Comparison of ENCODE assay signal across 8 mouse cellular contexts in the genomic region with DNA sequence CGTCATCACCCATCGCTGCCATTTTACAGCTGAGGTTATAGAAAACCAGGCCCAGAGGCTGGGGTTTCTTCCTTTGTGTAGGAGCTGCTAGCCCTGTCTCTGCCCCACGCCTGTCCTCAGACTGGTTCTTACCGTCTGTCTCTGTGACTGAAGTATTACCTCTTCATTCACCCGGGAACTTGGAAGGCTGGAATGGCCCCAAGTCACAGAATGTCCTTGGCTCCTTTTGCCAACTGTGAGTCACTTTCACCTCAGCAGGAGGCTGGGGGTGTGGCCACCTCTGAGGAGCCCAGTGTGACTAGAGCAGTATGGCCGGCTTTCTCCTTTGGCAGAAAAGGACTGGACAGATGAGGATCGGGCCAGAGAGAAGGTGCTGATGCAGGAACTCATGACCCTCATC. TPM values are rescaled to one million over a fixed set of nuclear protein-coding genes. Genes with fewer than 3 reads are reported as not detected.
A peak's percentile ranks its signal among the peaks of the same experiment; 100 is the strongest.
DNase-seq lines count a peak whose midpoint lies in the region; ATAC-seq and TF ChIP-seq lines count a peak whose summit lies in the region.

No protein-coding gene starts in this region.

- H3ac ChIP-seq in myocyte (ENCODE audit: control insufficient read depth, insufficient read length), result no peak overlapping the region

- peak; percentile 87 to 92 for DNase-seq in heart, adult 18-20 months
- peak; percentile 76 for DNase-seq in heart, postnatal 0 days (ENCODE audit: low spot score)
- DNase-seq in spleen, postnatal 4 days (ENCODE audit: low spot score in 2 of 2), result no peak
- DNase-seq in forebrain, embryonic 10.5 days (ENCODE audit: extremely low spot score, low spot score), result no peak

- peaks cover 58% of the 10 kb centered on the region for H3K36me3 ChIP-seq in heart, embryonic 11.5 days (ENCODE audit: control insufficient read depth, insufficient read depth, low read length)
- H3K36me3 ChIP-seq in heart, postnatal 0 days (replicated peaks; ENCODE audit: control insufficient read depth, insufficient read depth, low read length), result peaks cover 73% of the 10 kb centered on the region
- peaks cover 39% of the 10 kb centered on the region for H3K36me3 ChIP-seq in myocyte (ENCODE audit: control insufficient read depth, insufficient read depth)
- H3K36me3 ChIP-seq in forebrain, embryonic 16.5 days (ENCODE audit: control insufficient read depth, insufficient read depth), result peaks cover 18% of the 10 kb centered on the region
- H3K36me3 ChIP-seq in forebrain, embryonic 10.5 days (replicated peaks), result peaks cover 73% of the 10 kb centered on the region

- no peak for ATAC-seq in heart, embryonic 11.5 days (replicated peaks; ENCODE audit: insufficient number of reproducible peaks, low FRiP score, low TSS enrichment)
- peak; percentile 75 for ATAC-seq in heart, postnatal 0 days (ENCODE audit: insufficient read depth, low read depth)
- no peak for ATAC-seq in forebrain, embryonic 16.5 days

- H3K27ac ChIP-seq in heart, embryonic 11.5 days (ENCODE audit: low read depth, low read length), result no peak overlapping the region
- peak overlapping the region; percentile 58 for H3K27ac ChIP-seq in brown adipose tissue, adult 24 weeks (replicated peaks; ENCODE audit: low read depth, low read length)
- H3K27ac ChIP-seq in heart, postnatal 0 days (ENCODE audit: low read depth), result peak overlapping the region; percentile 84
- H3K27ac ChIP-seq in forebrain, embryonic 16.5 days (ENCODE audit: low read length), result no peak overlapping the region
- no peak overlapping the region for H3K27ac ChIP-seq in forebrain, embryonic 10.5 days

- no peak overlapping the region for H3K4me3 ChIP-seq in heart, embryonic 11.5 days (ENCODE audit: low read depth, low read length)
- no peak overlapping the region for H3K4me3 ChIP-seq in brown adipose tissue, adult 24 weeks (ENCODE audit: insufficient read depth, low read depth, low read length)
- H3K4me3 ChIP-seq in heart, postnatal 0 days (ENCODE audit: low read depth, low read length), result no peak overlapping the region
- H3K4me3 ChIP-seq in myocyte, result no peak overlapping the region
- H3K4me3 ChIP-seq in forebrain, embryonic 16.5 days (replicated peaks; ENCODE audit: low read length), result no peak overlapping the region
- no peak overlapping the region for H3K4me3 ChIP-seq in forebrain, embryonic 10.5 days

- H3K9ac ChIP-seq in heart, embryonic 11.5 days (ENCODE audit: low read depth, low read length), result no peak overlapping the region
- H3K9ac ChIP-seq in heart, postnatal 0 days (replicated peaks; ENCODE audit: low read depth, low read length), result no peak overlapping the region
- H3K9ac ChIP-seq in forebrain, embryonic 16.5 days (replicated peaks; ENCODE audit: low read depth, low read length), result no peak overlapping the region

- H3K27me3 ChIP-seq in heart, embryonic 11.5 days (ENCODE audit: control insufficient read depth, insufficient read depth, low read length), result no peaks in the 10 kb centered on the region
- H3K27me3 ChIP-seq in heart, postnatal 0 days (ENCODE audit: control insufficient read depth, insufficient read depth, low read length), result no peaks in the 10 kb centered on the region
- no peaks in the 10 kb centered on the region for H3K27me3 ChIP-seq in myocyte (ENCODE audit: control insufficient read depth, insufficient read depth, insufficient read length)
- H3K27me3 ChIP-seq in forebrain, embryonic 16.5 days (replicated peaks; ENCODE audit: control insufficient read depth, insufficient read depth, low read length), result no peaks in the 10 kb centered on the region
- H3K27me3 ChIP-seq in forebrain, embryonic 10.5 days (ENCODE audit: poor library complexity, severe bottlenecking), result no peaks in the 10 kb centered on the region

- no peak for TF ChIP-seq POLR2A in myocyte (IDR thresholded peaks at IDR 0.05; ENCODE audit: insufficient read length, low read depth)

- TF ChIP-seq EP300 in heart, postnatal 0 days (IDR thresholded peaks at IDR 0.05; ENCODE audit: low read depth), result peak; percentile 89

- no peak overlapping the region for H3K4me2 ChIP-seq in heart, embryonic 11.5 days
- no peak overlapping the region for H3K4me2 ChIP-seq in heart, postnatal 0 days (ENCODE audit: low read depth, low read length)
- peak overlapping the region; percentile 26 for H3K4me2 ChIP-seq in myocyte (ENCODE audit: low read depth)
- H3K4me2 ChIP-seq in forebrain, embryonic 16.5 days (ENCODE audit: low read length), result no peak overlapping the region

- WGBS in heart, embryonic 11.5 days (ENCODE audit: insufficient replicate concordance), result 60% methylated on average over 7 of the region's 7 CpGs
- 38% methylated on average over 7 of the region's 7 CpGs for WGBS in heart, postnatal 0 days
- 70% methylated on average over 7 of the region's 7 CpGs for WGBS in forebrain, embryonic 16.5 days
- 81% methylated on average over 7 of the region's 7 CpGs for WGBS in forebrain, embryonic 10.5 days

- H3K79me2 ChIP-seq in myocyte (ENCODE audit: control insufficient read depth, insufficient read depth), result no peaks in the 10 kb centered on the region

- no peaks in the 10 kb centered on the region for H3K4me1 ChIP-seq in heart, embryonic 11.5 days (ENCODE audit: control insufficient read depth, insufficient read depth, low read length)
- H3K4me1 ChIP-seq in brown adipose tissue, adult 24 weeks (ENCODE audit: control insufficient read depth, insufficient read depth, insufficient read length, low read length), result peaks cover 8% of the 10 kb centered on the region
- H3K4me1 ChIP-seq in heart, postnatal 0 days (ENCODE audit: control insufficient read depth, insufficient read depth), result peaks cover 19% of the 10 kb centered on the region
- no peaks in the 10 kb centered on the region for H3K4me1 ChIP-seq in forebrain, embryonic 16.5 days (replicated peaks; ENCODE audit: control insufficient read depth, insufficient read depth, low read length)
- peaks cover 10% of the 10 kb centered on the region for H3K4me1 ChIP-seq in forebrain, embryonic 10.5 days

- TF ChIP-seq CTCF in heart, postnatal 0 days (IDR thresholded peaks at IDR 0.05; ENCODE audit: low read depth), result no peak

- no peaks in the 10 kb centered on the region for H3K9me3 ChIP-seq in heart, embryonic 11.5 days (replicated peaks; ENCODE audit: control insufficient read depth, low read length)
- no peaks in the 10 kb centered on the region for H3K9me3 ChIP-seq in heart, postnatal 0 days (replicated peaks; ENCODE audit: control insufficient read depth, low read length)
- H3K9me3 ChIP-seq in forebrain, embryonic 16.5 days (ENCODE audit: control insufficient read depth, low read length), result no peaks in the 10 kb centered on the region
- peaks cover 5% of the 10 kb centered on the region; the same call in 1 of the 2 replicates for H3K9me3 ChIP-seq in forebrain, embryonic 10.5 days

RNA-seq across cellular contexts. Expression of gene Polr2f, which starts 9.4 kb away (rescaled TPM):
- total RNA-seq in heart, adult 18-20 months (2021), result 100 to 1,000 TPM; 135 TPM
- polyA plus RNA-seq in heart, embryonic 11.5 days (2014; fragmentation: Nextera tagmentation; extraction: Ambion mirVana), result 284 and 297 TPM in 2 replicates
- polyA plus RNA-seq in brown adipose tissue, adult 24 weeks (2012; ENCODE audit: insufficient read depth, insufficient read length, missing spikeins), result 173 and 185 TPM in 2 replicates
- 50.2 and 84.8 TPM in 2 replicates for total RNA-seq in heart, postnatal 0 days (2014; rRNA removed; ENCODE audit: low replicate concordance)
- 271 and 286 TPM in 2 replicates for polyA plus RNA-seq in heart, postnatal 0 days (2015; fragmentation: Nextera tagmentation; extraction: Ambion mirVana)
- polyA plus RNA-seq in myocyte (2012; fragmentation: generic; extraction: Trizol), result 388 TPM
- polyA plus RNA-seq in forebrain, embryonic 16.5 days (2015; fragmentation: Nextera tagmentation; extraction: Ambion mirVana), result 253 and 256 TPM in 2 replicates
- 419 and 440 TPM in 2 replicates for polyA plus RNA-seq in forebrain, embryonic 10.5 days (2016; fragmentation: Nextera tagmentation; extraction: Ambion mirVana)

RNA-seq across cellular contexts. Expression of gene 1700088E04Rik, which starts 9.6 kb away (rescaled TPM):
- 1 to 10 TPM in 1 of 2 experiments, under 1 TPM in 1; 0.89 to 3.4 TPM for total RNA-seq in heart, adult 18-20 months (2021)
- 7.1 and 8.2 TPM in 2 replicates for polyA plus RNA-seq in heart, embryonic 11.5 days (2014; fragmentation: Nextera tagmentation; extraction: Ambion mirVana)
- 2.1 TPM in 1 of 2 replicates, not detected in the other for polyA plus RNA-seq in brown adipose tissue, adult 24 weeks (2012; ENCODE audit: insufficient read depth, insufficient read length, missing spikeins)
- 2.2 TPM in 1 of 2 replicates, not detected in the other for total RNA-seq in heart, postnatal 0 days (2014; rRNA removed; ENCODE audit: low replicate concordance)
- polyA plus RNA-seq in heart, postnatal 0 days (2015; fragmentation: Nextera tagmentation; extraction: Ambion mirVana), result 8.8 and 10.7 TPM in 2 replicates
- 15.2 TPM for polyA plus RNA-seq in myocyte (2012; fragmentation: generic; extraction: Trizol)
- 11.7 and 13.1 TPM in 2 replicates for polyA plus RNA-seq in forebrain, embryonic 16.5 days (2015; fragmentation: Nextera tagmentation; extraction: Ambion mirVana)
- 6.9 and 8.1 TPM in 2 replicates for polyA plus RNA-seq in forebrain, embryonic 10.5 days (2016; fragmentation: Nextera tagmentation; extraction: Ambion mirVana)

RNA-seq across cellular contexts. Expression of gene Micall1, which starts 22.7 kb away (rescaled TPM):
- 10 to 100 TPM; 38.5 to 44.1 TPM for total RNA-seq in heart, adult 18-20 months (2021)
- polyA plus RNA-seq in heart, embryonic 11.5 days (2014; fragmentation: Nextera tagmentation; extraction: Ambion mirVana), result 11.9 and 13.6 TPM in 2 replicates
- 20.2 and 21.8 TPM in 2 replicates for polyA plus RNA-seq in brown adipose tissue, adult 24 weeks (2012; ENCODE audit: insufficient read depth, insufficient read length, missing spikeins)
- total RNA-seq in heart, postnatal 0 days (2014; rRNA removed; ENCODE audit: low replicate concordance), result 45.9 and 52.9 TPM in 2 replicates
- polyA plus RNA-seq in heart, postnatal 0 days (2015; fragmentation: Nextera tagmentation; extraction: Ambion mirVana), result 13.2 and 19.0 TPM in 2 replicates
- polyA plus RNA-seq in myocyte (2012; fragmentation: generic; extraction: Trizol), result 18.0 TPM
- 8.2 and 10.0 TPM in 2 replicates for polyA plus RNA-seq in forebrain, embryonic 16.5 days (2015; fragmentation: Nextera tagmentation; extraction: Ambion mirVana)
- polyA plus RNA-seq in forebrain, embryonic 10.5 days (2016; fragmentation: Nextera tagmentation; extraction: Ambion mirVana), result 5.1 and 5.5 TPM in 2 replicates

RNA-seq across cellular contexts. Expression of gene Sox10, which starts 33.6 kb away (rescaled TPM):
- total RNA-seq in heart, adult 18-20 months (2021), result 1 to 10 TPM; 1.4 TPM
- polyA plus RNA-seq in heart, embryonic 11.5 days (2014; fragmentation: Nextera tagmentation; extraction: Ambion mirVana), result 1.1 and 1.3 TPM in 2 replicates
- polyA plus RNA-seq in brown adipose tissue, adult 24 weeks (2012; ENCODE audit: insufficient read depth, insufficient read length, missing spikeins), result 0.48 and 1.5 TPM in 2 replicates
- total RNA-seq in heart, postnatal 0 days (2014; rRNA removed; ENCODE audit: low replicate concordance), result 0.31 and 0.53 TPM in 2 replicates
- 0.12 and 0.34 TPM in 2 replicates for polyA plus RNA-seq in heart, postnatal 0 days (2015; fragmentation: Nextera tagmentation; extraction: Ambion mirVana)
- polyA plus RNA-seq in myocyte (2012; fragmentation: generic; extraction: Trizol), result not detected
- polyA plus RNA-seq in forebrain, embryonic 16.5 days (2015; fragmentation: Nextera tagmentation; extraction: Ambion mirVana), result 2.0 and 2.2 TPM in 2 replicates
- polyA plus RNA-seq in forebrain, embryonic 10.5 days (2016; fragmentation: Nextera tagmentation; extraction: Ambion mirVana), result 1.2 and 1.3 TPM in 2 replicates

RNA-seq across cellular contexts. Expression of gene Eif3l, which starts 56.5 kb away (rescaled TPM):
- total RNA-seq in heart, adult 18-20 months (2021), result 10 to 100 TPM; 70.4 to 73.8 TPM
- 166 and 189 TPM in 2 replicates for polyA plus RNA-seq in heart, embryonic 11.5 days (2014; fragmentation: Nextera tagmentation; extraction: Ambion mirVana)
- polyA plus RNA-seq in brown adipose tissue, adult 24 weeks (2012; ENCODE audit: insufficient read depth, insufficient read length, missing spikeins), result 177 and 198 TPM in 2 replicates
- 183 and 210 TPM in 2 replicates for total RNA-seq in heart, postnatal 0 days (2014; rRNA removed; ENCODE audit: low replicate concordance)
- 114 and 123 TPM in 2 replicates for polyA plus RNA-seq in heart, postnatal 0 days (2015; fragmentation: Nextera tagmentation; extraction: Ambion mirVana)
- 315 TPM for polyA plus RNA-seq in myocyte (2012; fragmentation: generic; extraction: Trizol)
- 188 and 205 TPM in 2 replicates for polyA plus RNA-seq in forebrain, embryonic 16.5 days (2015; fragmentation: Nextera tagmentation; extraction: Ambion mirVana)
- polyA plus RNA-seq in forebrain, embryonic 10.5 days (2016; fragmentation: Nextera tagmentation; extraction: Ambion mirVana), result 283 and 289 TPM in 2 replicates

Comparison
In these comparisons a context has a peak if more than half of its experiments do, and no peak if none do; other contexts are left out.
1. H3K27ac ChIP-seq: peak in brown adipose tissue, adult 24 weeks (single experiment) and heart, postnatal 0 days (single experiment); none in heart, embryonic 11.5 days (single experiment), forebrain, embryonic 16.5 days (single experiment) and forebrain, embryonic 10.5 days (single experiment).
2. DNase-seq: peak in heart, adult 18-20 months (2 of 2) and heart, postnatal 0 days (single experiment); none in spleen, postnatal 4 days (0 of 2) and forebrain, embryonic 10.5 days (single experiment).